Mouse (Mus musculus): ENCODE data around the gene Mex3a. TPM values are rescaled to one million over a fixed set of nuclear protein-coding genes. Genes with fewer than 3 reads are reported as not detected.

The Mex3a gene
- polyA plus RNA-seq, 1 experiment from 2014 or later = 1.2 TPM

- Histone ChIP-seq H3K27ac (no peak overlapping the region), H3K4me2 (no peak overlapping the region), H3K4me3 (replicated peaks) (no peak overlapping the region), H3K36me3 (no peaks in the 10 kb centered on the region), H3K9ac (no peak overlapping the region), H3K9me3 (replicated peaks) (no peaks in the 10 kb centered on the region), H3K27me3 (no peaks in the 10 kb centered on the region), H3K4me1 (replicated peaks) (peaks cover 53% of the 10 kb centered on the region)
- ATAC-seq (ENCODE audit: low read depth) (no peak), DNase-seq (no peak)
- WGBS (ENCODE audit: insufficient replicate concordance) = 43% methylated on average over 3 of the region's 3 CpGs
Observed at GRCm38 (mm10) chr3:88539397-88539796, 7.2 kb downstream of the Mex3a start.

- Histone ChIP-seq H3K27ac (no peak overlapping the region), H3K9ac (no peak overlapping the region; the same call in 1 of the 2 replicates), H3K4me1 (replicated peaks) (peaks cover 53% of the 10 kb centered on the region), H3K4me3 (replicated peaks) (no peak overlapping the region), H3K27me3 (no peaks in the 10 kb centered on the region), H3K4me2 (no peak overlapping the region), H3K9me3 (replicated peaks) (no peaks in the 10 kb centered on the region), H3K36me3 (no peaks in the 10 kb centered on the region)
- WGBS (ENCODE audit: insufficient replicate concordance) = 60% methylated on average over 5 of the region's 5 CpGs
- DNase-seq (no peak), ATAC-seq (ENCODE audit: low read depth) (no peak)
Observed at GRCm38 (mm10) chr3:88540085-88540484, 7.9 kb downstream of the Mex3a start.

GRCm38 (mm10) chr3:88541622-88542401 is 9.6 kb downstream of the Mex3a start:
- Histone ChIP-seq H3K4me1 (replicated peaks) (peaks cover 40% of the 10 kb centered on the region), H3K36me3 (no peaks in the 10 kb centered on the region), H3K27me3 (no peaks in the 10 kb centered on the region), H3K4me3 (replicated peaks) (no peak overlapping the region), H3K4me2 (no peak overlapping the region), H3K9ac (no peak overlapping the region), H3K9me3 (replicated peaks) (no peaks in the 10 kb centered on the region), H3K27ac (no peak overlapping the region)
- ATAC-seq (ENCODE audit: low read depth) = no peak
- 69% methylated on average over 7 of the region's 7 CpGs for whole genome bisulfite sequencing (ENCODE audit: insufficient replicate concordance)
- DNase-seq = no peak

GRCm38 (mm10) chr3:88542486-88542885 is 10.3 kb downstream of the Mex3a start:
- WGBS (ENCODE audit: insufficient replicate concordance) = 76% methylated on average over 4 of the region's 4 CpGs
- DNase-seq (no peak), ATAC-seq (ENCODE audit: low read depth) (no peak)
- H3K27ac ChIP-seq = no peak overlapping the region
- H3K9me3 ChIP-seq (replicated peaks) = no peaks in the 10 kb centered on the region
- no peaks in the 10 kb centered on the region for H3K27me3 ChIP-seq
- no peaks in the 10 kb centered on the region for H3K36me3 ChIP-seq
- peaks cover 38% of the 10 kb centered on the region for H3K4me1 ChIP-seq (replicated peaks)
- no peak overlapping the region for H3K9ac ChIP-seq
- no peak overlapping the region for H3K4me2 ChIP-seq
- no peak overlapping the region for H3K4me3 ChIP-seq (replicated peaks)

GRCm38 (mm10) chr3:88543174-88543573 is 11.0 kb downstream of the Mex3a start:
- Histone ChIP-seq H3K36me3 (no peaks in the 10 kb centered on the region), H3K9ac (no peak overlapping the region), H3K4me1 (replicated peaks) (peaks cover 36% of the 10 kb centered on the region), H3K4me3 (replicated peaks) (no peak overlapping the region), H3K9me3 (replicated peaks) (no peaks in the 10 kb centered on the region), H3K4me2 (no peak overlapping the region), H3K27me3 (no peaks in the 10 kb centered on the region), H3K27ac (no peak overlapping the region)
- WGBS (ENCODE audit: insufficient replicate concordance) = 84% methylated on average over 8 of the region's 8 CpGs
- DNase-seq (no peak), ATAC-seq (ENCODE audit: low read depth) (no peak)

DNA sequence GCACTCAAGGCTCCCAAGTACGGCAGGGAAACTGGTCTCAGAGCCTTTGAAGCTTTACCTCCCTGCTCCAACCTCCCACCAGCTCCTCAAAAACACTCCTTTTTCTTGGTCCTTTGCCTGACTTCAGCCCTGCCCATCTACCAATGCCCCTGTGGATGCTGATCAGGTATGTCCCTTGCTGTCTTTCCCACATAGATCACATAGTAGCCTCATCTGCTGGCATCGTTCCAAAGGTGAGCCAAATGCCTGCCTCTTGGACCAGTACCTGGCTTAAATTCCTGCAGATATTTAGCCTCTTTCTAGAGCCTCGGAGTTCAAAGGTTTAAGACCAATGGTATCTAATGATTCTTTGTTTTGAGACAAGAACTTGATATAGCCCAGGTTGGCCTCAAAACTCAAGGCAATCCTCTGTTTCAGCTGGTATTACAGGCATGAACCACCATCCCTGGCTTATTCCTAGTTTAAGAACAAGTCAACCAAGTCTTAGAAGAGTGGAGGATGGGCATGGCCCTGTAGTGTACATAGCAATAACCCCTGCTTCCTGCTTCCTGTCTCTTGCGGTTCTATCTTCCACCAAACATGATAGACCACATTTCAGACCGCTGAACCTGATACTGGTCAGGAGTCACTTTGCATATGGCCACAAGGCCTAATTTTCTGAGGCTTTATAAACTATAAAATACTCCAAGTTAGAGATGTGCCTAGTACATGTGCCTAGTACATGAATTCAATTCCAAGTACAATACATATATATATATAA is 11.6 kb downstream of the Mex3a start:
- Histone ChIP-seq H3K4me3 (replicated peaks) (no peak overlapping the region), H3K4me1 (replicated peaks) (peaks cover 34% of the 10 kb centered on the region), H3K9ac (no peak overlapping the region), H3K27me3 (no peaks in the 10 kb centered on the region), H3K36me3 (no peaks in the 10 kb centered on the region), H3K27ac (no peak overlapping the region), H3K9me3 (replicated peaks) (no peaks in the 10 kb centered on the region), H3K4me2 (no peak overlapping the region)
- 37% methylated on average over 5 of the region's 5 CpGs for WGBS (ENCODE audit: insufficient replicate concordance)
- no peak for DNase-seq
- no peak for ATAC-seq (ENCODE audit: low read depth)

DNA sequence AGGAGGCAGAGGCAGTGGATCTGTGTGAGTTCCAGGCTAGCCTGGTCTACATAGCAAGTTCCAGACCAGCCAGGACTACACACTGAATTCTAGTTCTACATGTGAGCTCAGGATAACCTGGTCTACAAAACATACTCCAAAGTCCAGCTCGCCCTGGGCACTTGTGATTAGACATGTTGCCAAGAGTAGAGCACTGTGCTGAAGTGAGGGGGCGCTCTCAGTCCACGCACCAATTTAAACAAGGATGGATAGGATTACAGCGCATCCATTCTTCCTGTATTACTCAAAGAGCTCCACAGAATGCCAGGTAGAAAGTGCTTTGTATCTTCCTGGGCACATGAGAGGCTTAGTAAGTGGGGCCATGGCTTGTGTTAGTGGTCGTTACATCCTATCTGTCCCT is 12.3 kb downstream of the Mex3a start:
- Histone ChIP-seq H3K9ac (no peak overlapping the region), H3K4me2 (no peak overlapping the region), H3K27me3 (no peaks in the 10 kb centered on the region), H3K4me3 (replicated peaks) (no peak overlapping the region), H3K36me3 (no peaks in the 10 kb centered on the region), H3K4me1 (replicated peaks) (peaks cover 31% of the 10 kb centered on the region), H3K27ac (no peak overlapping the region), H3K9me3 (replicated peaks) (no peaks in the 10 kb centered on the region)
- DNase-seq = peak; percentile 20
- no peak for ATAC-seq (ENCODE audit: low read depth)
- WGBS (ENCODE audit: insufficient replicate concordance) = 35% methylated on average over 5 of the region's 5 CpGs

DNA sequence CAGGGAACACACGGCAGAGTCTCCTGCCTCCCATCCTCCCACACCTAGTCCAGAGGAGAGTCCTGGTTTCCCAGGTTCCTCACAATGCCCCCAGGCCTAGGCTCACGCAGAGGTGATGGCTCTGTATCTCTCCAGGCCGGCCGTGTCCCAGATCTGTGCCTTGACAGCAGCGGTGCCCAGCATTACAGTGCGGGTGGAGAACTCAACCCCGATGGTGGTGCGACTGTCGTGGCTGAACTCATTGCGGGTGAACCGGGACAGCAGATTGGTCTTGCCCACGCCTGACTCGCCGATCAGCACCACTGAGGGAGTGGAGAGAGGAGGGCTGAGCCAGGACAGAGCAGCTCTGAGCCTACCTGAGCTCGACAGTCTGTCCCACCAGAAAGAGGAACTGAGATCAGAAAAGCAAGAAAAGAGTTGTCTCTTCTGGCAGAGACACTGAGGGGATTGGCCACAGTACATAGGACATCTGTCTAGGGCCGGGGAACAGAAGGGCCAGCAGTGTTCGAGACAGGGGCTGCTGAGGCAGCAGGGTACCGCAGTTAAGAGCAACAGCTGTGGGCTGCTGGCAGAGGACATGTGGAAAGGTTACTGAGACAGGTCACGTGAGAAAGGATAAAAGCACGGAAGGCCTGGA is 12.9 kb downstream of the Mex3a start:
- no peaks in the 10 kb centered on the region for H3K36me3 ChIP-seq
- no peak overlapping the region for H3K27ac ChIP-seq
- ATAC-seq (ENCODE audit: low read depth) (no peak), DNase-seq (no peak)
- no peak overlapping the region for H3K4me3 ChIP-seq (replicated peaks)
- 53% methylated on average over 20 of the region's 20 CpGs for WGBS (ENCODE audit: insufficient replicate concordance)
- H3K9me3 ChIP-seq (replicated peaks) = no peaks in the 10 kb centered on the region
- H3K4me1 ChIP-seq (replicated peaks) = peaks cover 31% of the 10 kb centered on the region
- H3K27me3 ChIP-seq = no peaks in the 10 kb centered on the region
- no peak overlapping the region for H3K9ac ChIP-seq
- H3K4me2 ChIP-seq = no peak overlapping the region

DNA sequence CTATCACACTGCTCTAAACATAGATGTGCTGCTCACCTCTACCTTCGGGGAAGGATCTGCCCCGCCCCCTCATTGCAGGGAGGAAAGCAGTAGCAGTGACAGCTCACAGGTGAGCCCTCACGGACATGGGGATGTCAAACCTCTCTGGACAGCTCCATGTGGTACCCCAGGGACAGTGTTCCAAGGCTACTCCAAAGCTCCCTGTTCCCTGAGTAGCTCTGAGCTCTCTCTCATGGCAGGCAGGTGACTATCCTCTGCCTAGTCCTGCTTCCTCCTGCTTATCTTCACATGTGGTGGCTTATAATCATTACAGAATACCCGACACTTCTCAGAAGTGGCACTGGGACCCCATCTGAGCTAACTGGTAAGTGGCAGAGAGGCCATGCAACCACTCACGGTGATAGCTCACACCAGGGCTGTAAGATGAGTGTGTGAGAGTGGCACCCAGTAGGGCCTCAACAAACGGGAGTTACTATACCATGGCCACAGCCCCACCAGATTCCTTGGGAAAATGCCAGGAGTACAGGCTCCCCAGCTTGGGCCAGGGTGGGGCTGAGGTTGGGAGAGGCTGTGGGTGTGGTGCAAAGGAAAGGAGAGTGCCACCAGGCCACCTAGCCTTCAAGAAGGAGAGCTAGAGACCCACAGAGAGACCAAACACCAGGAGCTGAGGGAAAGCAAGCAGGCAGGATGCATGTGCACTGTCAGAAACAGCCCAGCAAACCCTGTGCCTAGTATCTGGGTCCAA is 14.7 kb downstream of the Mex3a start:
- H3K4me2 ChIP-seq = no peak overlapping the region
- WGBS (ENCODE audit: insufficient replicate concordance) = 44% methylated on average over 6 of the region's 6 CpGs

DNA sequence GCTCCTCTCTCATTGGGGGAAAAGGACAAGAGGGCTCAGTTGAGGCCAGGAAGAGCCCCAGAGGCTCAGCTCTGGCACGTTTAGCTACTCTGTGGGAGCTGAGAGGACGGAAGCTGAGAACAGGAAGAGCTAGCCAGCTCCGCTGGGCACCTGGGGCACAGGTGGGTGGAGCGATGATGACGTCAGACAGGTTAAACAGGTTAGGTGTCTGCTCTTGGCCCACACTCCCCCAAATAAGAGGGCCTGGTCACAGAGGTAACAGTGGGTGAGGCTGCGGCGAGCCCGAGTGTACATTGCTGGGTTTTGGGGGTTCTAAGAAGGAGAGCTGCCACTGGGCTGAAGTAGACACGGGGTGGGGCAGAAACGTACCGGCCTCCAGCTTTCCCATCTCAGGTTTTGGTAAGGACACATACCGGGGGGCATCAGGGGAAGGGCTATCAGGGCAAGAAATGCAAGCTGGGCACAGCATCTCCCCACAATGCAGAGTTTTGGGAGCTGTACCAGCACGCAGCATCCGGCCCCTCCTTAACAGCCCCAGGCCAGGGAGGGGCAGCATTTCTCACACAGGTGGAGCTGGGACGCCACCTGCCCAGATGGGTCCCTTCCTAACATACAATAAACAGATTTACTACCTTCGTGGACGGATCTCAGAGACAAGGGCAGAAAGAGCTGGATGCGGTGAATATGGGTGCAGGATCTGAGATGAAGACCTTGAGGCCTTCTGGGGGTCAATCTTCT is 16.2 kb downstream of the Mex3a start, which contains the start of gene Rab25:
Gene Rab25, minus strand, starts transcription at position 121 of the 738 bp plus-strand sequence.
- ATAC-seq (ENCODE audit: low read depth) (no peak), DNase-seq (no peak)
- WGBS (ENCODE audit: insufficient replicate concordance) = 69% methylated on average over 18 of the region's 18 CpGs
- Histone ChIP-seq H3K4me1 (replicated peaks) (peaks cover 46% of the 10 kb centered on the region), H3K9ac (no peak within 1 kb of the TSS), H3K27me3 (no peaks in the 10 kb centered on the region), H3K4me3 (replicated peaks) (no peak within 1 kb of the TSS), H3K4me2 (no peak within 1 kb of the TSS), H3K27ac (no peak within 1 kb of the TSS), H3K36me3 (no peaks in the 10 kb centered on the region), H3K9me3 (replicated peaks) (no peaks in the 10 kb centered on the region)

More for the DNA sequence above, 14.7 kb downstream of the Mex3a start:
- Histone ChIP-seq H3K9ac (no peak overlapping the region), H3K4me1 (replicated peaks) (peaks cover 39% of the 10 kb centered on the region), H3K9me3 (replicated peaks) (no peaks in the 10 kb centered on the region), H3K27ac (no peak overlapping the region), H3K27me3 (no peaks in the 10 kb centered on the region), H3K4me3 (replicated peaks) (no peak overlapping the region), H3K36me3 (no peaks in the 10 kb centered on the region)
- ATAC-seq (ENCODE audit: low read depth) (no peak), DNase-seq (no peak)
